Mouse (Mus musculus) limb, embryonic 14.5 days (tissue): ENCODE data around the gene Trio. TPM values are rescaled to one million over a fixed set of nuclear protein-coding genes. Genes with fewer than 3 reads are reported as not detected.

Source experiments
- ATAC-seq: fragments of 200-750 bp; cut with Nextera tagmentation; 2 replicates; pipeline ENCODE4 v1.8.0; 2017; ENCODE audit warnings: low read depth, moderate number of reproducible peaks, moderate TSS enrichment; ENCODE audit not compliant: low FRiP score
- DNase-seq: peaks from one replicate; pipeline ENCODE4 v3.0.0-alpha.2; 2015; ENCODE audit warnings: low spot score
- H3K27ac ChIP-seq: fragments of 300-500 bp; sonication (generic); replicated peaks from 2 replicates; pipeline ENCODE4 v1.5.1; 2014; ENCODE audit warnings: low read depth, mild to moderate bottlenecking, low read length, moderate library complexity, mixed read lengths
- H3K27me3 ChIP-seq: fragments of 300-500 bp; sonication (generic); 2 replicates; pipeline ENCODE4 v1.6.1; 2014; ENCODE audit warnings: low read length, mixed read lengths; ENCODE audit not compliant: control insufficient read depth, insufficient read depth
- H3K36me3 ChIP-seq: fragments of 300-500 bp; sonication (generic); 2 replicates; pipeline ENCODE4 v1.6.1; 2014; ENCODE audit warnings: mild to moderate bottlenecking, low read length, moderate library complexity, mixed read lengths; ENCODE audit not compliant: control insufficient read depth, insufficient read depth
- H3K4me1 ChIP-seq: fragments of 300-500 bp; sonication (generic); 2 replicates; pipeline ENCODE4 v1.6.1; 2014; ENCODE audit warnings: antibody characterized with exemption, low read length, mixed read lengths; ENCODE audit not compliant: control insufficient read depth, insufficient read depth
- H3K4me2 ChIP-seq: fragments of 300-500 bp; sonication (generic); replicated peaks from 2 replicates; pipeline ENCODE4 v1.6.1; 2014; ENCODE audit warnings: low read depth, mild to moderate bottlenecking, low read length, moderate library complexity; ENCODE audit not compliant: severe bottlenecking
- H3K4me3 ChIP-seq: fragments of 300-500 bp; sonication (generic); replicated peaks from 2 replicates; pipeline ENCODE4 v1.5.1; 2014; ENCODE audit warnings: low read length
- H3K9ac ChIP-seq: fragments of 300-500 bp; sonication (generic); 2 replicates; pipeline ENCODE4 v1.6.1; 2014; ENCODE audit warnings: mild to moderate bottlenecking, low read depth, low read length, moderate library complexity; ENCODE audit not compliant: severe bottlenecking
- H3K9me3 ChIP-seq: fragments of 300-500 bp; sonication (generic); 2 replicates; pipeline ENCODE4 v1.6.1; 2016; ENCODE audit warnings: low read length; ENCODE audit not compliant: control insufficient read depth
- POLR2A ChIP-seq: fragments of 200-500 bp; IDR thresholded peaks from 2 replicates; pipeline ENCODE4 v1.8.0; 2012; ENCODE audit warnings: inconsistent platforms, mild to moderate bottlenecking, moderate library complexity, borderline replicate concordance; ENCODE audit not compliant: insufficient read depth, insufficient read length; ENCODE audit errors: extremely low read depth
- WGBS: fragments of 180-500 bp; shearing (Covaris S2); extraction: QIAGEN DNeasy Blood & Tissue Kit; methylation state at CpG from one replicate; pipeline ENCODE4 v1.1.7; 2014; 5-methylcytosine and 5-hydroxymethylcytosine counted together
- polyA plus RNA-seq, 2 experiments: library from polyadenylated mRNA; depleted of rRNA in 1 of 2; stranded (reverse) in 1 of 2; unstranded in 1 of 2; fragments of >200 nt; fragmentation: Nextera tagmentation in 1 of 2; extraction: Ambion mirVana in 1 of 2; gene quantifications; 2 replicates each; pipeline versions ENCODE4 v1.2.1 to v1.2.3; 2012 to 2014

Gene Trio
- polyA plus RNA-seq, 2 experiments, result 78.7 to 230 TPM

DNA sequence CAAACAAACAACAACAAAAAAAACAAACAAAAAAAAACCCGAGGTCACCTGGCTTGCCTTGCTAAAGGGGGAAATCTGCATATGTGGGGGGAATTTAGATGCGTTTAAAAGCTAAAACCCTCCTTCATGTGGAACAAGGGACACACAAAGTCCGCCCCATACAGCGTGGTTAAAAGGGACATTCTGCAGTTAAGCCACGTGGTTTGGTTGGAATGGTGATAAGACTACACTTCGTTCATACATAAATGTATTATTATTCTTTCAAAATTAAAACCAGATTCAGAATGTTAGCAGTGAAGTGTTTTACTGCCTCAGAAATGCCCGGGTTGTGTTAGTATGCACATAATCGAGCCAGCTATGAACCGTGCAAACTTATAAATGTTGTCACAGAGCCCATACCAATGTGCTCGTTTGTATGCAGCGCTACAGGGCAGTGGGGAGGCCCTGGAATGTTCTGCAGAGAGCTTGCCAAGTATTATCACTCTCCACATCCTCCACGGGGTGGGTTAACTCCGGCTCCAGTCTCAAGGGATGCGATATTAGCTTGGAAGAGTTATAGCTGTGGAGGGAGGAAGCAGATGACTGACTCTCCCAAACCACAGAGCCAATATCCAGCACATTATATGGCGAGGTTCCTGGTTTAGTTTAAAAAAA lies 243.1 kb downstream of the Trio start:
- ATAC-seq, result peak; percentile 75
- peaks cover 88% of the 10 kb centered on the region for H3K4me1 ChIP-seq

DNA sequence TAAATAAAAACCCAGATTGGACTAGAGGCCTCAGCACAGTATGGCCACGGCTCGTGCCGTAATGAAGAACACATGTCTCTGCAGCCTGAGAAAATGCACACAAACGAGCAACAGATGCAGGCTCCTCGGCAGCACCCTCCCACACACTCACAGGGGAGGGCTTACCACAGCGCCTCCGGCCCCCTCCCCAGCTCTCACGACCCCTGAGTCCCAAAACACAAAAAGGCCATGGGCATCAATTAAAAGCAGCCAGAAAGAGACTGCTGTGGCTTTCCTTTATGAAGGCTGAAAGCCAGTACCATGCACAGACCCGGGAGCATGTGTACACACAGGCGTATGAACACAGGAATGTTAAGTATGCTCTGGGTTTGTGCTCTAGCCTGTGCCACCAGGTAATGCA lies 245.8 kb downstream of the Trio start:
- Histone ChIP-seq H3K27ac (peak overlapping the region; percentile 93), H3K4me1 (peaks cover 91% of the 10 kb centered on the region), H3K4me3 (0 out of 2 replicates have a peak overlapping the region, but pooled peaks have one; percentile 7), H3K4me2 (peak overlapping the region; percentile 43), H3K9ac (0 out of 2 replicates have a peak overlapping the region, but pooled peaks have one; percentile 9), H3K27me3 (no peaks in the 10 kb centered on the region), H3K36me3 (peaks cover 20% of the 10 kb centered on the region), H3K9me3 (no peaks in the 10 kb centered on the region)
- 7% methylated on average over 10 of the region's 10 CpGs for WGBS
- DNase-seq, result no peak
- no peak for TF ChIP-seq POLR2A
- ATAC-seq, result peak; percentile 36

More for the DNA sequence above, 243.1 kb downstream of the Trio start:
- 8% methylated on average over 15 of the region's 15 CpGs for WGBS
- Histone ChIP-seq H3K4me3 (no peak overlapping the region), H3K27me3 (no peaks in the 10 kb centered on the region), H3K9ac (0 out of 2 replicates have a peak overlapping the region, but pooled peaks have one; percentile 5), H3K27ac (peak overlapping the region; percentile 92), H3K9me3 (no peaks in the 10 kb centered on the region), H3K36me3 (peaks cover 11% of the 10 kb centered on the region), H3K4me2 (peak overlapping the region; percentile 79)
- TF ChIP-seq POLR2A, result no peak
- DNase-seq, result peak; percentile 96

DNA sequence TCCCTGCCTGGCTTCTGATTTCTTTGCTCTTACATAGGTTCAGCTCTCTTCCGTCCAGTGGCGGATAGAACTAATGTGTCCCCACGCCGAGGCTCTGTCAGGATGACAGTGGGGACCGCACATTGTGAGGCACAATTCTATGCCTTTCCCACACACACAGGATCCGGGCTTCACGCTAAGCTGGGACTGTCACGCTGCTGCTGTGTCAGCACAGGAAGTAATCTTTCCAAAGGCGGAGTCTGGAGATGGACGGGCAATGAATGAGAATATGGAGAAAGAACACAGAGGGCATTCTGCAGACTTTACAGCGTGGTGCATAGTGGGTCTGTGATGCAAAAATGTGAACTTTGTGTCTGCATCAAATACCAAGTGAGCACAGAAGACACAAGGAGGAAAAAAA lies 246.2 kb downstream of the Trio start:
- no peaks in the 10 kb centered on the region for H3K27me3 ChIP-seq
- ATAC-seq (no peak), DNase-seq (no peak)
- peak overlapping the region; percentile 93 for H3K27ac ChIP-seq
- H3K4me2 ChIP-seq, result peak overlapping the region; percentile 43
- TF ChIP-seq POLR2A, result no peak
- 0 out of 2 replicates have a peak overlapping the region, but pooled peaks have one; percentile 9 for H3K9ac ChIP-seq
- peaks cover 20% of the 10 kb centered on the region for H3K36me3 ChIP-seq
- H3K4me3 ChIP-seq, result no peak overlapping the region
- WGBS, result 19% methylated on average over 11 of the region's 11 CpGs
- no peaks in the 10 kb centered on the region for H3K9me3 ChIP-seq
- H3K4me1 ChIP-seq, result peaks cover 91% of the 10 kb centered on the region

DNA sequence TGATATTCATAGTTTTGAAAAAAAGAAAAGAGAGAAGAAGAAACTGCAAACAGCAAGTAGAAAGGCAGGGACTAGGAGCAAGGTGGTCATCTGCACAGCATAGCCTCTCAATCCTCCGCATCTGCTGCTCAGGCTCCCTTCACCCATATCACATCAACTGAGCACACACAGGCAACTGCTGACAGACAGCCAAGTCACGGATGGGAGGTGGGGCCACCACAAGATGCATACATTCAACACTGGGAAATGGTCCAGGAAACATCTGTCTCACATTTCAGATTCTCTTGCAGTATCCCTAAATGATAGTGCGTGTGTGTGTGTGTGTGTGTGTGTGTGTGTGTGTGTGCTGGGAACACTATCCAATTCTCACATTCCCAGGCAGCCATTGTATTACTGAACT lies 247.4 kb downstream of the Trio start:
- peak; percentile 55 for ATAC-seq
- H3K4me2 ChIP-seq, result peak overlapping the region; percentile 43
- H3K4me1 ChIP-seq, result peaks cover 86% of the 10 kb centered on the region
- H3K27me3 ChIP-seq, result no peaks in the 10 kb centered on the region
- peak; percentile 98 for DNase-seq
- no peak for TF ChIP-seq POLR2A
- 0 out of 2 replicates have a peak overlapping the region, but pooled peaks have one; percentile 5 for H3K4me3 ChIP-seq
- peaks cover 23% of the 10 kb centered on the region for H3K36me3 ChIP-seq
- no peaks in the 10 kb centered on the region for H3K9me3 ChIP-seq
- peak overlapping the region; percentile 93 for H3K27ac ChIP-seq
- WGBS, result 19% methylated on average over 3 of the region's 3 CpGs
- H3K9ac ChIP-seq, result peak overlapping the region; percentile 16; the same call in 1 of the 2 replicates

DNA sequence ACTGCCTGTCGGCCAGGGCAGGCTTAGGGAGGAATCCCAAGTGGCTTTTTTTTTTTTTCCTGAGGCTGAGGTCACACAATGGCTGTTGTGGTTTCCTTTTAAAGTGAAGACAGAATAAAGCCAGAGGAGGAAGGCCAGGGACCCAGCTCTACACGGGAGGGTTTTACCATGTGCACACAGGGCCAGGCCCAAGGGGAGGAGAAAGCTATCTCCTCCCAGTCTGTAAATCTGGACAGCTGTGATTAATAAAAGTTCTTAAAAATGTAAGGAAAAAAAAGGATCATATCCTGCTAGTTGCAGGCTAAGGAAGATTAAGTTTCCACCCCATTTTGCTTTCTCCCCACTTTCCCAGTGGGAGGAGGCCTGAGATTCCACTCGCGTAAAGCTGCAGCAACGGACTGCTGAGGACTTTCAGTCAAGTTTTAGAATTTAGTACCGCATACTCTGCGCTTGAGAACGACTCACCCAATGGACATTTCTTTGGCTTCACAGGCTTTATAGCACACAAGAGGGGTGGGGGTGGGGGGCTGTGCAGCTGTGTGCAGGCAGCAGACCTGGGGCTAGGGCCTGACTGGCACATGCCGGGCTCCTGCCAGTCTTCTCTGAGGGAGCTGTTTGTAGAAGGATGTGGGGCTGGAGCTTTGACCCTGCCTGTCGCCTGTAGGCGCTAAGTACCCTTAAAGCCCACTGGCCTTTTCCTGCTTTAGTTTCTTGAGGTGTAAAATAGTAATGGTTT lies 248.0 kb downstream of the Trio start:
- peak overlapping the region; percentile 16; the same call in 1 of the 2 replicates for H3K9ac ChIP-seq
- H3K27me3 ChIP-seq, result no peaks in the 10 kb centered on the region
- no peak for TF ChIP-seq POLR2A
- no peaks in the 10 kb centered on the region for H3K9me3 ChIP-seq
- DNase-seq (peak; percentile 73), ATAC-seq (peak; percentile 50)
- peak overlapping the region; percentile 43 for H3K4me2 ChIP-seq
- H3K27ac ChIP-seq, result peak overlapping the region; percentile 93
- peaks cover 29% of the 10 kb centered on the region for H3K36me3 ChIP-seq
- 5% methylated on average over 11 of the region's 11 CpGs for WGBS
- 0 out of 2 replicates have a peak overlapping the region, but pooled peaks have one; percentile 5 for H3K4me3 ChIP-seq
- peaks cover 84% of the 10 kb centered on the region for H3K4me1 ChIP-seq
